Mouse (Mus musculus): ENCODE measurements around the gene Tmprss6. TPM values are rescaled to one million over a fixed set of nuclear protein-coding genes. Genes with fewer than 3 reads are reported as not detected.

Gene Tmprss6
- polyA plus RNA-seq, 1 experiment from 2014 or later = 0.37 TPM

GRCm38 (mm10) chr15:78480991-78481390 is 12.6 kb upstream of the Tmprss6 start:
- no peak for DNase-seq (ENCODE audit: low spot score)
- 72% methylated on average over 2 of the region's 2 CpGs for WGBS
- Histone ChIP-seq H3K9me3 (no peaks in the 10 kb centered on the region), H3K4me1 (0 out of 2 replicates have a peak, but pooled peaks cover 7% of the 10 kb centered on the region), H3K36me3 (replicated peaks) (no peaks in the 10 kb centered on the region), H3K27me3 (replicated peaks; ENCODE audit: low read depth, poor library complexity, severe bottlenecking) (no peaks in the 10 kb centered on the region), H3K27ac (replicated peaks) (no peak overlapping the region), H3K4me3 (no peak overlapping the region)

DNA sequence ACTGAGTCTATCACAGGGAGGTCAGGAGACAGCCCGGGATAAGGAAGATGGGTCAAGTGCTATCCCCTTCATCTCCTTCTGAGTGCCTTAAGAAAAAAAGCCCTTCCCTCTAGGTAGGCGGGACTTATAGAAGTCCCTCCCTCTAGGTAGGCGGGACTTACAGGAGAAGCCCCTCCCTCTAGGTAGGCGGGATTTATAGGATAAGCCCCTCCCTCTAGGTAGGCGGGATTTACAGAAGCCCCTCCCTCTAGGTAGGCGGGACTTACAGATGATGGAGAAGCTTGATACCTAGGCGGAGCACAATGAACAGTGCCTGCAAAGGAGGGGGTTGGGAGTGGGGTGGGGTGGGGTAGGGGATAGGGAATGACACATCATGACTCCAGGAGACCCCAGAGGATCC is 11.7 kb upstream of the Tmprss6 start:
- no peak for DNase-seq (ENCODE audit: low spot score)
- Histone ChIP-seq H3K36me3 (replicated peaks) (no peaks in the 10 kb centered on the region), H3K4me3 (no peak overlapping the region), H3K27me3 (replicated peaks; ENCODE audit: low read depth, poor library complexity, severe bottlenecking) (no peaks in the 10 kb centered on the region), H3K9me3 (no peaks in the 10 kb centered on the region), H3K4me1 (0 out of 2 replicates have a peak, but pooled peaks cover 7% of the 10 kb centered on the region), H3K27ac (replicated peaks) (no peak overlapping the region)
- 71% methylated on average over 7 of the region's 7 CpGs for WGBS

DNA sequence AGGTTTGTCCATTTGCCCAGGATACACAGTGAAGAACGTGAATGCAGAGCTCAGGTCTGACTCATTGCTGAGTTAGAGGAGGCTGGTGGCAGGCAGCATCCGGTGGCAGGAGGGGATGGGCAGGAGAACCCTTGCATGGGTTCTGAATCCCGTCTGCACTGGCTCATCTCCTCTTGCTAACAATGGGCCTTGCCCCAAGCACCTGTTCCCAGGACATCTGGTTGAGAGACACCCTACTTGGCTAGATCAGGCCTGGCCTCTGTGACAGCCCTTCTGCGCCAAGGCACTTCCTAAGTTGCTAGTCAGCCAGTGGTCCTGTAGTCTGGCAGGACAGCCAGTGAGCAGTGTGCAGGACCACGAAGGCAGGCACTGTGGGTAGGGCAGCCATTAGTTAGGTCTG is 11.0 kb upstream of the Tmprss6 start:
- DNase-seq (ENCODE audit: low spot score) = no peak
- H3K36me3 ChIP-seq (replicated peaks) = no peaks in the 10 kb centered on the region
- no peaks in the 10 kb centered on the region for H3K27me3 ChIP-seq (replicated peaks; ENCODE audit: low read depth, poor library complexity, severe bottlenecking)
- H3K4me1 ChIP-seq = 0 out of 2 replicates have a peak, but pooled peaks cover 7% of the 10 kb centered on the region
- 76% methylated on average over 5 of the region's 5 CpGs for WGBS
- H3K4me3 ChIP-seq = no peak overlapping the region
- H3K27ac ChIP-seq (replicated peaks) = no peak overlapping the region
- H3K9me3 ChIP-seq = no peaks in the 10 kb centered on the region

DNA sequence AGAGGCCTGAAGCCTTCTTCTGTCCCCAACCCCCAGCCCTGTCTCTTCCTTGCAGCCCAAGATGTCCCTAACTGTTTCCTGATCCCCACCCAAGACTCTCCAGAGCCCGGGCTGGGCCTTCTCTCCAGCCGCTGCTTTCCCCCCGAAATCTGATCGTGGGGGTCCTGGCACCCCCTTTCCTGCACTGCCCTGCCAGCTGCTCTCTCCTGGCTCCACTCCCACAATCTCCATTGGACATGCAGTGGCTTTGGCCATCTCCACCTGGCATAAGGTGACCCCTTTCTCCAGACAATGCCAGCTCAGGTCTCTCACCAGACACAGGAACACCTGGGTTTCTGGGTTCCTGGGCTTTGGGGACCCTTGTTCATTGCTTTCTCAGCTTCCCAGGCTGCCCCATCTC is 9.6 kb upstream of the Tmprss6 start:
- H3K9me3 ChIP-seq = no peaks in the 10 kb centered on the region
- 87% methylated on average over 4 of the region's 4 CpGs for WGBS
- DNase-seq (ENCODE audit: low spot score) = no peak
- H3K4me3 ChIP-seq = no peak overlapping the region
- no peaks in the 10 kb centered on the region for H3K36me3 ChIP-seq (replicated peaks)
- no peaks in the 10 kb centered on the region; the same call in 1 of the 2 replicates for H3K27me3 ChIP-seq (replicated peaks; ENCODE audit: low read depth, poor library complexity, severe bottlenecking)
- H3K4me1 ChIP-seq = 0 out of 2 replicates have a peak, but pooled peaks cover 7% of the 10 kb centered on the region
- no peak overlapping the region for H3K27ac ChIP-seq (replicated peaks)

- Histone ChIP-seq H3K36me3 (replicated peaks) (no peaks in the 10 kb centered on the region), H3K4me3 (no peak overlapping the region), H3K27ac (replicated peaks) (no peak overlapping the region), H3K9me3 (no peaks in the 10 kb centered on the region), H3K27me3 (replicated peaks; ENCODE audit: low read depth, poor library complexity, severe bottlenecking) (no peaks in the 10 kb centered on the region; the same call in 1 of the 2 replicates), H3K4me1 (peaks cover 12% of the 10 kb centered on the region)
- 84% methylated on average over 1 of the region's 1 CpGs for WGBS
- DNase-seq (ENCODE audit: low spot score) = no peak
Observed at GRCm38 (mm10) chr15:78476878-78477277, 8.4 kb upstream of the Tmprss6 start.

GRCm38 (mm10) chr15:78475604-78476031 is 7.2 kb upstream of the Tmprss6 start:
- Histone ChIP-seq H3K36me3 (replicated peaks) (no peaks in the 10 kb centered on the region), H3K27me3 (replicated peaks; ENCODE audit: low read depth, poor library complexity, severe bottlenecking) (no peaks in the 10 kb centered on the region; the same call in 1 of the 2 replicates), H3K9me3 (no peaks in the 10 kb centered on the region), H3K4me3 (no peak overlapping the region), H3K27ac (replicated peaks) (no peak overlapping the region), H3K4me1 (peaks cover 15% of the 10 kb centered on the region)
- 62% methylated on average over 3 of the region's 3 CpGs for whole genome bisulfite sequencing
- DNase-seq (ENCODE audit: low spot score) = no peak

DNA sequence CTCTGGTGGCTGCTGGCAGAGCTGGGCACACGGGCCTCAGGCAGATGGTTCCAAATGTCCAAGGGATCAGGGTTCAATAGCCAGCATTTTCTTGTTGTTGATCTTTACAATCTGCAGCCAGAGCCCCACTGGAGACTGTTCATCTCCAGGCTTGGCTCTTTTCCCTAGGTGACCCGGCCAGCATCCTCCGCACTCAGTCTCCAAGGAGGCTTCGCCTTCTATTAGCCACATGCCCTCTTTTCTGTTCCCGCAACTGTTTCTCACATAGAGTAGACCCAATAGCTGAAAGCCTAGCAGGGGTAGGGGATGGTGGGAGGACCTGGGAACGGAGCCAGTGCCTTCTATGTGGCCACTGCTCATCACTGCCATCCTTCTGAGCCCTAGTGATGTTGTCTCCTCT is 5.0 kb upstream of the Tmprss6 start:
- WGBS = 87% methylated on average over 6 of the region's 6 CpGs
- no peaks in the 10 kb centered on the region for H3K36me3 ChIP-seq (replicated peaks)
- H3K4me3 ChIP-seq = no peak overlapping the region
- no peak overlapping the region for H3K27ac ChIP-seq (replicated peaks)
- H3K27me3 ChIP-seq (replicated peaks; ENCODE audit: low read depth, poor library complexity, severe bottlenecking) = no peaks in the 10 kb centered on the region; the same call in 1 of the 2 replicates
- no peak for DNase-seq (ENCODE audit: low spot score)
- peaks cover 22% of the 10 kb centered on the region for H3K4me1 ChIP-seq
- H3K9me3 ChIP-seq = no peaks in the 10 kb centered on the region

- H3K4me3 ChIP-seq = no peak overlapping the region
- H3K9me3 ChIP-seq = no peaks in the 10 kb centered on the region
- peaks cover 22% of the 10 kb centered on the region for H3K4me1 ChIP-seq
- DNase-seq (ENCODE audit: low spot score) = no peak
- no peaks in the 10 kb centered on the region; the same call in 1 of the 2 replicates for H3K27me3 ChIP-seq (replicated peaks; ENCODE audit: low read depth, poor library complexity, severe bottlenecking)
- H3K36me3 ChIP-seq (replicated peaks) = no peaks in the 10 kb centered on the region
- H3K27ac ChIP-seq (replicated peaks) = no peak overlapping the region
- WGBS = 47% methylated on average over 7 of the region's 7 CpGs
Observed at GRCm38 (mm10) chr15:78471902-78472301, 3.5 kb upstream of the Tmprss6 start.

GRCm38 (mm10) chr15:78470495-78471276 is 2.3 kb upstream of the Tmprss6 start:
- Histone ChIP-seq H3K4me3 (no peak overlapping the region), H3K27me3 (replicated peaks; ENCODE audit: low read depth, poor library complexity, severe bottlenecking) (no peaks in the 10 kb centered on the region; the same call in 1 of the 2 replicates), H3K27ac (replicated peaks) (no peak overlapping the region), H3K4me1 (peaks cover 22% of the 10 kb centered on the region), H3K9me3 (no peaks in the 10 kb centered on the region), H3K36me3 (replicated peaks) (no peaks in the 10 kb centered on the region)
- DNase-seq (ENCODE audit: low spot score) = no peak
- 65% methylated on average over 4 of the region's 4 CpGs for WGBS

DNA sequence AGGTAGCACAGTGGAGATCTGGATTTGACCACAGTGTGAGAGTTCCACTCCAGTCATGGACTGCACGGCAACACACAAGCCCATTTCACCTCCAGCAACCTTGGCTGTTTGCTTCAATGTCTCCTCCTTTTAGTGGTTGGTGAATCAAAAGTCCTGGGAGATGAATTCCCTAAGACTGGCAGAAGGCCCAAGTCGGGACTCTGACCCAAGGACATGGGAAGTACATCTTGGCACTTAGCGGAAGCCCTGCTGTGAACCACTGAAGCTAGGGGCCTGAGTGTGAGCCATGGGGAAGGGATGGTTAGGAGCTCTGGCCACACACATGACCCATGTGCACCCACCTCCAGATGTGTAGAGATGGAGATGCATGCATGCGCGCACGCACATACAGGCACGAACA is 864 bp downstream of the Tmprss6 start:
- Histone ChIP-seq H3K4me3 (no peak overlapping the region), H3K27ac (replicated peaks) (no peak overlapping the region), H3K4me1 (peaks cover 22% of the 10 kb centered on the region), H3K9me3 (no peaks in the 10 kb centered on the region), H3K36me3 (replicated peaks) (no peaks in the 10 kb centered on the region), H3K27me3 (replicated peaks; ENCODE audit: low read depth, poor library complexity, severe bottlenecking) (0 out of 2 replicates have a peak, but pooled peaks cover 6% of the 10 kb centered on the region)
- 96% methylated on average over 7 of the region's 7 CpGs for WGBS
- no peak for DNase-seq (ENCODE audit: low spot score)

DNA sequence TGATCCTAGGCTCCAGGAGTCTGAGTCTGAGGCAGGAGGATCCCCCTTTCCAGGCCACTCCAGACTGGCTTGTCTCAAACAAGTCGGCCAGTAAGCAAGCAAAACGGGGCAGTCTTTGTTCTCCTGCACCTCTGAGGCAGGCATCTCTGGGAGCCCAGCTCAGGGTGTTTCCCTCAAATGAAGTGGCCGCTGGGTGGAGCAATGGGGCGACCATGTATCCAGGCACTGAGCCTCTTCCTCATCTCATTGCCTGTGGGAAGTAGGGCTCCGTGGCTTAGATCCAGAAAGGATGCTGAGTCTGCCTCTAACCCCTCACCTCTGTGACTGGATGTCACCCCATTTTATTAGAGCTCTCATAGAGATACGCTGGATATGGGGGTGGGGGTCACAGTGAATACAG is 1.6 kb downstream of the Tmprss6 start:
- no peak for DNase-seq (ENCODE audit: low spot score)
- WGBS = 29% methylated on average over 6 of the region's 6 CpGs
- no peak overlapping the region for H3K4me3 ChIP-seq
- H3K4me1 ChIP-seq = peaks cover 16% of the 10 kb centered on the region
- H3K9me3 ChIP-seq = no peaks in the 10 kb centered on the region
- no peak overlapping the region for H3K27ac ChIP-seq (replicated peaks)
- 0 out of 2 replicates have a peak, but pooled peaks cover 6% of the 10 kb centered on the region for H3K27me3 ChIP-seq (replicated peaks; ENCODE audit: low read depth, poor library complexity, severe bottlenecking)
- no peaks in the 10 kb centered on the region for H3K36me3 ChIP-seq (replicated peaks)

DNA sequence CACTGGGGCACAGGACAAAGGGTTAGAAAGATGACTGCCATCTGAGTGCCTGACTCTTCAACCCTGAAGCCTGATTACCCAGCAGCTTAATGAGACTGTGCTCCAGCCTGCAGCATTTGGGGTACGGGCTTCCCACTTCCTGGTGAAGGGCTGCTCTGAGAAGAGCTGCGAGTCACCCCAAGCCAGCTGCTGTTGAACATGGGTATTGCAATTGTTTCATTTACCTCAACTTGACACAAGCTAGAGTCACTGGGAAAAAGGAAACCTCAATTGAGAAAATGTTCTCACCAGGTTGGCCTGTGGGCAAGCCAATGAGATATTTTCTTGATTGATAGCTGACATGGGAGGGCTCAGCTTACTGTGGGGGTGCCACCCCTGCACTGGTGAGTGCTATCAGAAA is 5.5 kb downstream of the Tmprss6 start:
- WGBS = 83% methylated on average over 2 of the region's 2 CpGs
- Histone ChIP-seq H3K4me1 (no peaks in the 10 kb centered on the region), H3K36me3 (replicated peaks) (no peaks in the 10 kb centered on the region), H3K27me3 (replicated peaks; ENCODE audit: low read depth, poor library complexity, severe bottlenecking) (0 out of 2 replicates have a peak, but pooled peaks cover 6% of the 10 kb centered on the region), H3K27ac (replicated peaks) (no peak overlapping the region), H3K9me3 (no peaks in the 10 kb centered on the region), H3K4me3 (no peak overlapping the region)
- DNase-seq (ENCODE audit: low spot score) = no peak

DNA sequence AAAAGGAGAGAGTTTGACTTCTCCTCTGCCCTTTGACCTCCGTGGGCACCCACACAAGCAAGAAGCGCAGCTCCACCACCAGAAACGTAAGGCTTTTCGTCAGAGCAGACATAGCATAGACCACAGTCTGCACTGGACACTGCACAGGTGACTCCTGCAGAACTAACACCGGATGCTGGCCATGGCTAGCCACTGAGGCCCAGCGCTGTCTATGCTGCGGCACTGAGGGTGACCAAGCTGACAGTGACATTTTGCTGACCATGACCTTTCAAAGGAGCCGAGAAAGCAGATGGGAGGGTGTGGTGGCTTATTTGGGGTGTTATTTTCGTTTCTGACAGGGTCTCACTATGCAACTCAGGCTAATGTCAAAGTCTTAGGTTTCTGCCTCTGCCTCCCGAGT is 11.2 kb downstream of the Tmprss6 start:
- Histone ChIP-seq H3K27me3 (replicated peaks; ENCODE audit: low read depth, poor library complexity, severe bottlenecking) (no peaks in the 10 kb centered on the region), H3K9me3 (no peaks in the 10 kb centered on the region), H3K27ac (replicated peaks) (no peak overlapping the region), H3K36me3 (replicated peaks) (no peaks in the 10 kb centered on the region), H3K4me1 (peaks cover 19% of the 10 kb centered on the region), H3K4me3 (no peak overlapping the region)
- 76% methylated on average over 10 of the region's 10 CpGs for WGBS
- no peak for DNase-seq (ENCODE audit: low spot score)
